Mouse (Mus musculus) embryonic facial prominence, embryonic 14.5 days (tissue): Measurements from ENCODE around the gene Aoc3. TPM values are rescaled to one million over a fixed set of nuclear protein-coding genes. Genes with fewer than 3 reads are reported as not detected.

Source experiments
- ATAC-seq: fragments of 200-750 bp; cut with Nextera tagmentation; 2 replicates; pipeline ENCODE4 v1.8.0; 2017; ENCODE audit warnings: low read depth, moderate number of reproducible peaks, moderate TSS enrichment
- DNase-seq: peaks from one replicate; pipeline ENCODE4 v3.0.0-alpha.2; 2015; ENCODE audit warnings: low spot score
- H3K27ac ChIP-seq: fragments of 300-500 bp; sonication (generic); replicated peaks from 2 replicates; pipeline ENCODE4 v1.5.1; 2014; ENCODE audit warnings: low read depth, mild to moderate bottlenecking, low read length, moderate library complexity
- H3K27me3 ChIP-seq: fragments of 300-500 bp; sonication (generic); replicated peaks from 2 replicates; pipeline ENCODE4 v1.6.1; 2014; ENCODE audit warnings: low read length; ENCODE audit not compliant: control insufficient read depth, insufficient read depth
- H3K36me3 ChIP-seq: fragments of 300-500 bp; sonication (generic); 2 replicates; pipeline ENCODE4 v1.6.1; 2014; ENCODE audit warnings: low read length, mixed read lengths; ENCODE audit not compliant: control insufficient read depth, insufficient read depth
- H3K4me1 ChIP-seq: fragments of 300-500 bp; sonication (generic); 2 replicates; pipeline ENCODE4 v1.6.1; 2014; ENCODE audit warnings: antibody characterized with exemption, low read length; ENCODE audit not compliant: control insufficient read depth, insufficient read depth
- H3K4me2 ChIP-seq: fragments of 300-500 bp; sonication (generic); 2 replicates; pipeline ENCODE4 v1.6.1; 2014; ENCODE audit warnings: low read depth, mild to moderate bottlenecking, low read length, moderate library complexity, mixed read lengths
- H3K4me3 ChIP-seq: fragments of 300-500 bp; sonication (generic); 2 replicates; pipeline ENCODE4 v1.5.1; 2014; ENCODE audit warnings: low read depth, mild to moderate bottlenecking, low read length
- H3K9ac ChIP-seq: fragments of 300-500 bp; sonication (generic); 2 replicates; pipeline ENCODE4 v1.6.1; 2014; ENCODE audit warnings: low read depth, mild to moderate bottlenecking, low read length, moderate library complexity, mixed read lengths
- H3K9me3 ChIP-seq: fragments of 300-500 bp; sonication (generic); 2 replicates; pipeline ENCODE4 v1.6.1; 2016; ENCODE audit warnings: low read length; ENCODE audit not compliant: control insufficient read depth
- WGBS: fragments of 180-500 bp; shearing (Covaris S2); extraction: QIAGEN DNeasy Blood & Tissue Kit; methylation state at CpG from one replicate; pipeline ENCODE4 v1.1.7; 2014; 5-methylcytosine and 5-hydroxymethylcytosine counted together
- polyA plus RNA-seq: library from polyadenylated mRNA; unstranded; fragments of >200 nt; fragmentation: Nextera tagmentation; extraction: Ambion mirVana; gene quantifications from 2 replicates; pipeline ENCODE4 v1.2.1, GENCODE M21; 2014

Aoc3 gene
- 2.0 and 2.4 TPM in 2 replicates for polyA plus RNA-seq

DNA sequence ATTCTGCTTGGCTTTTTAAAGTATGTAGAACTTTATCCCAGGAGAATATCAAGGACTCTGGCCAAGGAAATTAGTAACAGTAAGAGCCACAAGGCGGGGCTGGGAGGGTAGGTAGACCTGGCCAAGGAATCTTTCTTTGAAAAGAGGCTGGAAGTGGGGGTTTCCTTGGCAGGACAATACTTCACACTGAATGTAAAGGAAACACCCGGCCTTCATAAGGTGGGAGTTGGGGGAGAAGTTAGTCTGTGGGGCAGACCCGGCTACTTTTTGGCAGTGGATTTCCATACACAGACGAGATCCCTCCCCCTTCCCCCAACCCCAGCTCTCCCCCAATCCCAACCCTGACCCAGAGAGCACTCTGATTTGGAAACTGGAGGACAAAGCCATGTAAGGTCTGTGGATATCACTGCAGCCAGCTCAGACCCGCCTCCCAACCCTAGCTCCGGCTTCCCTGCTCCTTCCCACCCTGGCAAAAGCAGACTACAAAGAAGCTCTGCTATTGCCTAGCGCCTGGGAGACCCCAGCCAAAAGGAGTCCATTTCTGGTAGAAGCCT lies at the start of gene Aoc3:
Gene Aoc3 (plus strand): TSS at position 235 of the 554 bp plus-strand sequence.
- DNase-seq = peak; percentile 94
- Histone ChIP-seq H3K36me3 (peaks cover 8% of the 10 kb centered on the region), H3K27ac (peak within 1 kb of the TSS; percentile 72), H3K4me2 (no peak within 1 kb of the TSS), H3K4me1 (no peaks in the 10 kb centered on the region), H3K27me3 (no peaks in the 10 kb centered on the region), H3K9ac (0 out of 2 replicates have a peak within 1 kb of the TSS, but pooled peaks have one; percentile 5), H3K9me3 (no peaks in the 10 kb centered on the region), H3K4me3 (no peak within 1 kb of the TSS)
- peak; percentile 60 for ATAC-seq
- WGBS = 53% methylated on average over 7 of the region's 7 CpGs

- Histone ChIP-seq H3K27me3 (peaks cover 5% of the 10 kb centered on the region; the same call in 1 of the 2 replicates), H3K9me3 (no peaks in the 10 kb centered on the region), H3K4me3 (no peak overlapping the region), H3K27ac (no peak overlapping the region), H3K4me1 (peaks cover 14% of the 10 kb centered on the region), H3K9ac (no peak overlapping the region), H3K36me3 (peaks cover 6% of the 10 kb centered on the region; the same call in 1 of the 2 replicates), H3K4me2 (no peak overlapping the region)
- DNase-seq (no peak), ATAC-seq (no peak)
- WGBS = 44% methylated on average over 7 of the region's 7 CpGs
Measured at GRCm38 (mm10) chr11:101280837-101281236, 49.6 kb upstream of the Aoc3 start.

DNA sequence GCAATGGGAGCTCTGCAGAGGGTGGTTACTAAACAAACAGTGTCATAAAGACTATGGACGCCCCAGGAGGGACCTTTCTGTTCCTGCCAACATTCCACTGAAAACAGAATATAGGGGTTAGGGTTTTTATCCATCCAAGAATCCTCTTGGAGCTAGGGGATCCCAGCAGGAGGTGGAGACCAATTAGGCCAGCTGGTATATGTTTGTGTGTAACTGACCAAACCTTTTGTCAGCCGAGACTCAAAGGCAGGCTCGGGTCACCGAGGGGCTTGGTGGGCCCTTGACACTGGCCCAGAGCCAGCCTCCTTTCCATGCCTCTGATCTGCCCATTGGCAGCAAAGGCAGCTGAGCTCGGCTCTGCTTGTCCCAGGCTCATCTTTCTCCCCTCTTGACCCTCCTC lies 47.5 kb upstream of the Aoc3 start:
- 45% methylated on average over 5 of the region's 5 CpGs for WGBS
- H3K36me3 ChIP-seq = peaks cover 9% of the 10 kb centered on the region; the same call in 1 of the 2 replicates
- DNase-seq (no peak), ATAC-seq (no peak)
- no peak overlapping the region for H3K4me3 ChIP-seq
- H3K9ac ChIP-seq = no peak overlapping the region
- no peak overlapping the region for H3K4me2 ChIP-seq
- H3K9me3 ChIP-seq = no peaks in the 10 kb centered on the region
- peaks cover 3% of the 10 kb centered on the region for H3K4me1 ChIP-seq
- peaks cover 5% of the 10 kb centered on the region; the same call in 1 of the 2 replicates for H3K27me3 ChIP-seq
- H3K27ac ChIP-seq = no peak overlapping the region

DNA sequence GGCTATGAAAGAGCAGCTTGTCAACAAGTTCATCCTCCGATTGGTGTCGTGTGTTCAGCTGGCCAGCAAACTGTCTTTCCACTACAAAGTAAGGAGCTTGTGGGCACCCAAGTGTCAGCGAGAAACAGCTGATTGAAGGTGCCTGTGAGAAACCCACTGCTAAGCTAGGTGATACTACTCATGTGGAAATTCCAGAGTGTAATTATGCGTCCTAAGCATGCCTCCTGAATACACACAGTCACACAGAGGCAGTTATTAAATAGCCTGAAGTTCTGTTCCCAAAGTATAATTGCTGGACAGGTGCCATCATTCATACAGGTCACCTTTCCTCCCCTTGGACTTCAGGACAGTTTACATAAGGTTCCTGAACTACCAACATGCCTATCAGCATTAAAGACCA lies 46.6 kb upstream of the Aoc3 start:
- H3K36me3 ChIP-seq = peaks cover 18% of the 10 kb centered on the region
- WGBS = 61% methylated on average over 4 of the region's 4 CpGs
- H3K4me2 ChIP-seq = no peak overlapping the region
- no peak for DNase-seq
- no peak overlapping the region for H3K4me3 ChIP-seq
- H3K9ac ChIP-seq = no peak overlapping the region
- no peak for ATAC-seq
- H3K9me3 ChIP-seq = no peaks in the 10 kb centered on the region
- H3K27ac ChIP-seq = no peak overlapping the region
- H3K27me3 ChIP-seq = peaks cover 5% of the 10 kb centered on the region; the same call in 1 of the 2 replicates
- no peaks in the 10 kb centered on the region for H3K4me1 ChIP-seq

GRCm38 (mm10) chr11:101287306-101287705 lies 43.1 kb upstream of the Aoc3 start:
- Histone ChIP-seq H3K27ac (no peak overlapping the region), H3K4me3 (no peak overlapping the region), H3K9ac (no peak overlapping the region), H3K27me3 (no peaks in the 10 kb centered on the region), H3K9me3 (no peaks in the 10 kb centered on the region), H3K36me3 (peaks cover 50% of the 10 kb centered on the region), H3K4me1 (no peaks in the 10 kb centered on the region), H3K4me2 (no peak overlapping the region)
- no peak for ATAC-seq
- 84% methylated on average over 9 of the region's 9 CpGs for WGBS
- no peak for DNase-seq

DNA sequence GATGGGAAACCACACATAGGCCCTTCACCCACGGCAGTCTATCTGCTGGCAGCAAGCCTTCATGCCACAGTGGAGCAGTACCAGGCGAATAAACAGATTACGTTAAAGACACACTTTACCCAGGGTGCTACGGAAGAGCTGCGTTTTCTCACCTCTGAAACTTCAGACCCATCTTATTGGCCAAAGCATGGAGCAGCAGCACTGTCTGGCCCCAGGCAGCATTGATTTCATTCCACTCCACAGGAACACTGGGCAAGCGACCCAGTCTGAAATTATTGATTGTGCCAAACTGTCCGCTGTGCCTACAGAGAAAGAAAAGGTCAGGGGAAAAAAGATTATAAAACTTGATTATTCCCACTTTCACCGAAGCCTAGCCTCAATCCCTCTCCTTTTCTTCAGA lies 39.2 kb upstream of the Aoc3 start:
- Histone ChIP-seq H3K4me3 (no peak overlapping the region), H3K27me3 (no peaks in the 10 kb centered on the region), H3K4me1 (no peaks in the 10 kb centered on the region), H3K36me3 (peaks cover 87% of the 10 kb centered on the region), H3K9me3 (no peaks in the 10 kb centered on the region), H3K27ac (no peak overlapping the region), H3K4me2 (no peak overlapping the region), H3K9ac (no peak overlapping the region)
- ATAC-seq (no peak), DNase-seq (no peak)
- 95% methylated on average over 8 of the region's 8 CpGs for WGBS

GRCm38 (mm10) chr11:101295191-101295590 lies 35.2 kb upstream of the Aoc3 start:
- Histone ChIP-seq H3K9me3 (no peaks in the 10 kb centered on the region), H3K4me3 (no peak overlapping the region), H3K4me2 (no peak overlapping the region), H3K4me1 (no peaks in the 10 kb centered on the region), H3K9ac (no peak overlapping the region), H3K27ac (no peak overlapping the region), H3K27me3 (no peaks in the 10 kb centered on the region), H3K36me3 (peaks cover 82% of the 10 kb centered on the region)
- DNase-seq (no peak), ATAC-seq (no peak)
- 95% methylated on average over 8 of the region's 8 CpGs for WGBS

DNA sequence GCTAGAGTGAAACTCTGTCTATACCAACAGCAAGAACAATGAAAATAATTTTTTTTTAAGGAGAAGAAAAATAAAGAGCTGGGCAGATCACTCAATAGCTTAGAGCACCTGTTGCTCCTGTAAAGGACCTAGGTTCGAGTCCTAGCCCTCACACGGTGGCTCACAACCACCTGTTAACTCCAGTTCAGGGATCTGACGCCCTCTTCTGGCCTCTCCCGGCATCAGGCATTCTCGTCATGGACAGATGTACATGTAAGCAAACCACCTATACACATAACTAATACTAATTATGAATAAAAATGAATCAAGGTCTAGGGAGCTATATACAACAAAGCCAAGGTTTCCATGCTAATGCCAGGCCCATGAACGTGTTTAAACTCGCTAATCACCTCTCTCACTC lies 29.5 kb upstream of the Aoc3 start:
- Histone ChIP-seq H3K9ac (peak overlapping the region; percentile 87; the same call in 1 of the 2 replicates), H3K9me3 (no peaks in the 10 kb centered on the region), H3K4me3 (peak overlapping the region; percentile 82), H3K4me2 (peak overlapping the region; percentile 92), H3K36me3 (peaks cover 29% of the 10 kb centered on the region), H3K27me3 (no peaks in the 10 kb centered on the region), H3K27ac (no peak overlapping the region), H3K4me1 (peaks cover 10% of the 10 kb centered on the region)
- no peak for ATAC-seq
- WGBS = 63% methylated on average over 7 of the region's 7 CpGs
- DNase-seq = no peak
